Mouse (Mus musculus) heart, adult 2 months (tissue): ENCODE measurements at regions not wholly inside any gene's neighbourhood (a gene's known extent, or its start where the extent isn't known, plus 50 kb on each side); places are given as distances from the start of the nearest gene placed in this dataset.
A peak's percentile ranks its signal among the peaks of the same experiment; 100 is the strongest.

Experiments used
- DNase-seq, 2 experiments: peaks; one replicate each; pipeline ENCODE4 v3.0.0; 2021
- H3K27ac ChIP-seq: fragments of 200-600 bp; 2 replicates; pipeline ENCODE4 v1.8.1; 2022
- H3K27me3 ChIP-seq: fragments of 200-500 bp; 2 replicates; pipeline ENCODE4 v1.6.1; 2012; ENCODE audit warnings: mild to moderate bottlenecking, low read length, inconsistent platforms, mixed read lengths; ENCODE audit not compliant: control insufficient read depth, insufficient read depth
- H3K36me3 ChIP-seq: fragments of 200-500 bp; 2 replicates; pipeline ENCODE4 v1.6.1; 2012; ENCODE audit warnings: low read length, inconsistent platforms; ENCODE audit not compliant: control insufficient read depth, insufficient read depth
- H3K4me1 ChIP-seq: fragments of 200-500 bp; 2 replicates; pipeline ENCODE4 v1.6.1; 2011; ENCODE audit warnings: low read length; ENCODE audit not compliant: control insufficient read depth, insufficient read depth
- H3K4me3 ChIP-seq: fragments of 200-600 bp; 2 replicates; pipeline ENCODE4 v1.8.1; 2022
- H3K79me2 ChIP-seq: fragments of 200-500 bp; replicated peaks from 2 replicates; pipeline ENCODE4 v1.6.1; 2012; ENCODE audit warnings: mild to moderate bottlenecking, inconsistent platforms, low read length, moderate library complexity, mixed read lengths; ENCODE audit not compliant: control insufficient read depth, insufficient read depth
- H3K9ac ChIP-seq: fragments of 200-500 bp; 2 replicates; pipeline ENCODE4 v1.6.1; 2012; ENCODE audit warnings: low read depth, mild to moderate bottlenecking, control low read depth, inconsistent platforms, low read length, mixed read lengths
- CTCF ChIP-seq: fragments of 200-600 bp; IDR thresholded peaks from 2 replicates; pipeline ENCODE4 v1.8.1; 2022; ENCODE audit warnings: antibody characterized with exemption, mild to moderate bottlenecking, moderate library complexity
- EP300 ChIP-seq: fragments of 200-500 bp; IDR thresholded peaks from 2 replicates; pipeline ENCODE4 v1.6.1; 2011; ENCODE audit warnings: low read depth, low read length, control low read depth; ENCODE audit not compliant: insufficient read depth
- POLR2A ChIP-seq: fragments of 200-500 bp; IDR thresholded peaks from 2 replicates; pipeline ENCODE4 v1.6.1; 2011; ENCODE audit warnings: mild to moderate bottlenecking, low read depth, low read length, control low read depth; ENCODE audit not compliant: insufficient read depth
- WGBS: fragments of 180-500 bp; shearing (Covaris S2); methylation state at CpG from one replicate; pipeline ENCODE4 v1.1.7; 2018; 5-methylcytosine and 5-hydroxymethylcytosine counted together
- intact Hi-C: fragments of 180-260 bp; cut with DNase I; formaldehyde crosslinking; loops from one replicate; pipeline ENCODE4 v1.15.1; 2025

DNA sequence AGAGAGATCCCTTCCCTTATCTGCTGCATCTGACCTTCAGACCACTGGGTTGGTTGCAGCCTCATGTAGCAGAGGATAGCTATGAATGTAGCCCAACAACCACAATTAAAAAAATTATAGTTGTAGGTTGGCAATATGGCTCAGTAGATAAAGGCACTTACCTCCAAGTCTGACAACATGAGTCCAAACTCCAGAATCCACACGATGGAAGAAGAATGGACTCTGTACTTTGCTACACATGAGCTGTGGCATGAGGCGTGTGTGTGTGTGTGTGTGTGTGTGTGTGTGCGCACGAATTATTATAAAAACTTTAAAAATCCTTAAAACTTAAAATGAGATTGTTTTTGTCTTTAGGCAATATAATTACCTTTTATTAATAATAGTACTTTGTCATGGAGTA is 163.2 kb upstream of the Pik3r1 start:
- H3K79me2 ChIP-seq: no peaks in the 10 kb centered on the region
- intact Hi-C loops: no loop called here
- no peaks in the 10 kb centered on the region for H3K36me3 ChIP-seq
- H3K9ac ChIP-seq: no peak overlapping the region
- no peak for DNase-seq
- H3K27me3 ChIP-seq: no peaks in the 10 kb centered on the region
- no peak overlapping the region for H3K4me3 ChIP-seq
- 92% methylated on average over 4 of the region's 4 CpGs for WGBS
- no peak overlapping the region for H3K27ac ChIP-seq
- TF ChIP-seq POLR2A (no peak), EP300 (no peak), CTCF (no peak)
- H3K4me1 ChIP-seq: no peaks in the 10 kb centered on the region

- no peak overlapping the region for H3K27ac ChIP-seq
- intact Hi-C loops: no loop called here
- no peak overlapping the region for H3K4me3 ChIP-seq
- no peaks in the 10 kb centered on the region for H3K27me3 ChIP-seq
- no peak overlapping the region for H3K9ac ChIP-seq
- 94% methylated on average over 1 of the region's 1 CpGs for WGBS
- H3K79me2 ChIP-seq: no peaks in the 10 kb centered on the region
- no peak for DNase-seq
- TF ChIP-seq POLR2A (no peak), EP300 (no peak), CTCF (no peak)
- H3K4me1 ChIP-seq: no peaks in the 10 kb centered on the region
- no peaks in the 10 kb centered on the region for H3K36me3 ChIP-seq
These were observed 163.9 kb upstream of the Pik3r1 start for GRCm38 (mm10) chr13:101931882-101932281.

- no peak overlapping the region for H3K9ac ChIP-seq
- H3K79me2 ChIP-seq: no peaks in the 10 kb centered on the region
- no peak overlapping the region for H3K27ac ChIP-seq
- no peaks in the 10 kb centered on the region for H3K27me3 ChIP-seq
- no peak for DNase-seq
- H3K4me3 ChIP-seq: no peak overlapping the region
- H3K4me1 ChIP-seq: no peaks in the 10 kb centered on the region
- 59% methylated on average over 4 of the region's 4 CpGs for WGBS
- TF ChIP-seq EP300 (no peak), POLR2A (no peak), CTCF (no peak)
- intact Hi-C loops: no loop called here
- no peaks in the 10 kb centered on the region for H3K36me3 ChIP-seq
These were observed 167.8 kb upstream of the Pik3r1 start for GRCm38 (mm10) chr13:101935843-101936242.

GRCm38 (mm10) chr13:101954521-101954920 is 186.5 kb upstream of the Pik3r1 start:
- 92% methylated on average over 3 of the region's 3 CpGs for WGBS
- intact Hi-C loops: no loop called here
- Histone ChIP-seq H3K4me1 (no peaks in the 10 kb centered on the region), H3K36me3 (no peaks in the 10 kb centered on the region), H3K79me2 (no peaks in the 10 kb centered on the region), H3K27me3 (no peaks in the 10 kb centered on the region), H3K4me3 (no peak overlapping the region), H3K27ac (no peak overlapping the region), H3K9ac (no peak overlapping the region)
- TF ChIP-seq CTCF: no peak
- TF ChIP-seq POLR2A: no peak
- TF ChIP-seq EP300: no peak
- DNase-seq: no peak

- intact Hi-C loops: no loop called here
- WGBS: 73% methylated on average over 7 of the region's 7 CpGs
- no peak overlapping the region for H3K9ac ChIP-seq
- H3K4me3 ChIP-seq: no peak overlapping the region
- TF ChIP-seq CTCF (no peak), POLR2A (no peak), EP300 (no peak)
- no peak overlapping the region for H3K27ac ChIP-seq
- no peaks in the 10 kb centered on the region for H3K4me1 ChIP-seq
- H3K79me2 ChIP-seq: no peaks in the 10 kb centered on the region
- DNase-seq: no peak
- H3K27me3 ChIP-seq: no peaks in the 10 kb centered on the region
- no peaks in the 10 kb centered on the region for H3K36me3 ChIP-seq
These were observed 187.9 kb upstream of the Pik3r1 start for GRCm38 (mm10) chr13:101955806-101956418.

DNA sequence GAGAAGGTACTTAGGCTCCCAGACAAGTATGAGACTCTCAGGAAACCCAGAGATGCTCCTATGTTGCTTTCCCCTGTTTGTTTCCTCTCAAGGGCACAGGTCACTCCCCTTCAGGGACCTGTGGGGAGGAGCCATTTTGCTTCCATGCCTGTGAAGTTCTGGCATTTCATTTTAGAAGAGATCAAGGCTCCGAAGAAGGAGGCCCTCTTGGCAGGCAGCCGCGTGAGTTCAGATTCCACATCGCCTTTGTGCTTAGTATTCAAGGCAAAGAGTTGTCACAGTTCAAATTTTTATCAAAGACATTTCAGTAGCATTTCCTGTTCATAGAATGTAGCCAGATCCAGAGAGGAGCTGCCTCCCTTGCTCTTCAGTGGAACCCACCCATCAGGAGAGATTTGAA is 189.8 kb upstream of the Pik3r1 start:
- H3K4me3 ChIP-seq: no peak overlapping the region

More for the DNA sequence above, 189.8 kb upstream of the Pik3r1 start:
- intact Hi-C loops: no loop called here
- H3K36me3 ChIP-seq: no peaks in the 10 kb centered on the region
- peak; percentile 27 to 38 for DNase-seq
- no peaks in the 10 kb centered on the region for H3K79me2 ChIP-seq
- H3K27ac ChIP-seq: no peak overlapping the region
- H3K9ac ChIP-seq: no peak overlapping the region
- WGBS: 24% methylated on average over 4 of the region's 4 CpGs
- no peaks in the 10 kb centered on the region for H3K4me1 ChIP-seq
- H3K27me3 ChIP-seq: no peaks in the 10 kb centered on the region
- TF ChIP-seq POLR2A: no peak
- no peak for TF ChIP-seq CTCF
- TF ChIP-seq EP300: no peak
